Mouse (Mus musculus) midbrain, embryonic 13.5 days (tissue): ENCODE measurements around the gene Ms4a6b. TPM values are rescaled to one million over a fixed set of nuclear protein-coding genes. Genes with fewer than 3 reads are reported as not detected.
"Not testable (repeated sequence)": the region's sequence is repeated elsewhere in the genome, so short reads cannot be mapped to it uniquely, and the experiment has no call there.

Experiments
- ATAC-seq: fragments of 200-750 bp; cut with Nextera tagmentation; 2 replicates; pipeline ENCODE4 v1.8.0; 2017; ENCODE audit warnings: mild to moderate bottlenecking, moderate TSS enrichment, moderate library complexity
- H3K27ac ChIP-seq: fragments of 300-500 bp; sonication (generic); 2 replicates; pipeline ENCODE4 v1.5.1; 2015; ENCODE audit warnings: inconsistent platforms, mild to moderate bottlenecking, moderate library complexity
- H3K27me3 ChIP-seq: fragments of 300-500 bp; sonication (generic); 2 replicates; pipeline ENCODE4 v1.6.1; 2015; ENCODE audit warnings: mild to moderate bottlenecking, inconsistent platforms
- H3K36me3 ChIP-seq: fragments of 300-500 bp; sonication (generic); 2 replicates; pipeline ENCODE4 v1.6.1; 2015; ENCODE audit warnings: mild to moderate bottlenecking, inconsistent platforms
- H3K4me1 ChIP-seq: fragments of 300-500 bp; sonication (generic); replicated peaks from 2 replicates; pipeline ENCODE4 v1.6.1; 2015; ENCODE audit warnings: inconsistent platforms
- H3K4me2 ChIP-seq: fragments of 300-500 bp; sonication (generic); replicated peaks from 2 replicates; pipeline ENCODE4 v1.6.1; 2015; ENCODE audit warnings: moderate library complexity, mild to moderate bottlenecking, inconsistent platforms
- H3K4me3 ChIP-seq: fragments of 300-500 bp; sonication (generic); replicated peaks from 2 replicates; pipeline ENCODE4 v1.5.1; 2015; ENCODE audit warnings: mild to moderate bottlenecking, inconsistent platforms
- H3K9ac ChIP-seq: fragments of 300-500 bp; sonication (generic); replicated peaks from 2 replicates; pipeline ENCODE4 v1.6.1; 2015; ENCODE audit warnings: mild to moderate bottlenecking, inconsistent platforms
- H3K9me3 ChIP-seq: fragments of 300-500 bp; sonication (generic); 2 replicates; pipeline ENCODE4 v1.6.1; 2016; ENCODE audit warnings: mild to moderate bottlenecking, inconsistent platforms
- WGBS: fragments of 180-500 bp; shearing (Covaris S2); methylation state at CpG from one replicate; pipeline ENCODE4 v1.1.7; 2015; 5-methylcytosine and 5-hydroxymethylcytosine counted together
- polyA plus RNA-seq: library from polyadenylated mRNA; unstranded; fragments of >200 nt; fragmentation: Nextera tagmentation; extraction: Ambion mirVana; gene quantifications from 2 replicates; pipeline ENCODE4 v1.2.1, GENCODE M21; 2015

Gene Ms4a6b
- 2.5 and 3.1 TPM in 2 replicates for polyA plus RNA-seq

GRCm38 (mm10) chr19:11516246-11516645, at the start of gene Ms4a6b:
Gene Ms4a6b (plus strand): TSS chr19:11516512.
- Histone ChIP-seq H3K9me3 (no peaks in the 10 kb centered on the region), H3K9ac (no peak within 1 kb of the TSS), H3K4me2 (no peak within 1 kb of the TSS), H3K27ac (no peak within 1 kb of the TSS), H3K36me3 (no peaks in the 10 kb centered on the region), H3K4me3 (no peak within 1 kb of the TSS), H3K27me3 (no peaks in the 10 kb centered on the region), H3K4me1 (no peaks in the 10 kb centered on the region)
- ATAC-seq: no peak

- not testable (repeated sequence) for H3K9me3 ChIP-seq, H3K4me1 ChIP-seq, H3K27ac ChIP-seq, H3K36me3 ChIP-seq, H3K4me2 ChIP-seq, ATAC-seq, H3K4me3 ChIP-seq, H3K9ac ChIP-seq, H3K27me3 ChIP-seq
- 57% methylated on average over 1 of the region's 1 CpGs for WGBS
Measured at GRCm38 (mm10) chr19:11468361-11468760, 48.0 kb upstream of the Ms4a6b start.

GRCm38 (mm10) chr19:11469215-11469614, 47.1 kb upstream of the Ms4a6b start, which contains the start of gene Ms4a6c:
Gene Ms4a6c (plus strand): TSS chr19:11469366.
- H3K36me3 ChIP-seq, H3K9ac ChIP-seq, ATAC-seq, H3K27ac ChIP-seq, H3K27me3 ChIP-seq, H3K9me3 ChIP-seq, H3K4me3 ChIP-seq, H3K4me2 ChIP-seq, H3K4me1 ChIP-seq: not testable (repeated sequence)
- WGBS: 95% methylated on average over 4 of the region's 4 CpGs

- Histone ChIP-seq H3K4me3 (no peak overlapping the region), H3K27me3 (no peaks in the 10 kb centered on the region), H3K4me2 (no peak overlapping the region), H3K9me3 (no peaks in the 10 kb centered on the region), H3K9ac (no peak overlapping the region), H3K27ac (no peak overlapping the region), H3K4me1 (no peaks in the 10 kb centered on the region), H3K36me3 (no peaks in the 10 kb centered on the region)
- ATAC-seq: no peak
- WGBS: 89% methylated on average over 2 of the region's 2 CpGs
Measured at GRCm38 (mm10) chr19:11479714-11480113, 36.6 kb upstream of the Ms4a6b start.

- Histone ChIP-seq H3K9ac (no peak overlapping the region), H3K4me1 (no peaks in the 10 kb centered on the region), H3K9me3 (no peaks in the 10 kb centered on the region), H3K27me3 (no peaks in the 10 kb centered on the region), H3K4me2 (no peak overlapping the region), H3K4me3 (no peak overlapping the region), H3K27ac (no peak overlapping the region), H3K36me3 (no peaks in the 10 kb centered on the region)
- WGBS: 93% methylated on average over 2 of the region's 2 CpGs
- no peak for ATAC-seq
Measured at GRCm38 (mm10) chr19:11482684-11483083, 33.6 kb upstream of the Ms4a6b start.

GRCm38 (mm10) chr19:11483941-11484340, 32.4 kb upstream of the Ms4a6b start:
- 82% methylated on average over 4 of the region's 4 CpGs for WGBS
- no peak for ATAC-seq
- no peaks in the 10 kb centered on the region for H3K4me1 ChIP-seq

GRCm38 (mm10) chr19:11484388-11484787, 31.9 kb upstream of the Ms4a6b start:
- 81% methylated on average over 3 of the region's 3 CpGs for WGBS
- ATAC-seq: no peak
- no peaks in the 10 kb centered on the region for H3K4me1 ChIP-seq
- H3K27me3 ChIP-seq: no peaks in the 10 kb centered on the region
- H3K36me3 ChIP-seq: no peaks in the 10 kb centered on the region
- H3K27ac ChIP-seq: no peak overlapping the region
- H3K9ac ChIP-seq: no peak overlapping the region
- no peak overlapping the region for H3K4me3 ChIP-seq
- H3K9me3 ChIP-seq: no peaks in the 10 kb centered on the region
- H3K4me2 ChIP-seq: no peak overlapping the region

More at GRCm38 (mm10) chr19:11483941-11484340, 32.4 kb upstream of the Ms4a6b start:
- no peaks in the 10 kb centered on the region for H3K36me3 ChIP-seq
- no peak overlapping the region for H3K27ac ChIP-seq
- H3K4me2 ChIP-seq: no peak overlapping the region
- H3K27me3 ChIP-seq: no peaks in the 10 kb centered on the region
- no peaks in the 10 kb centered on the region for H3K9me3 ChIP-seq
- H3K4me3 ChIP-seq: no peak overlapping the region
- H3K9ac ChIP-seq: no peak overlapping the region

- Histone ChIP-seq H3K27ac (no peak overlapping the region), H3K9ac (no peak overlapping the region), H3K4me1 (no peaks in the 10 kb centered on the region), H3K27me3 (no peaks in the 10 kb centered on the region), H3K36me3 (no peaks in the 10 kb centered on the region), H3K4me3 (no peak overlapping the region), H3K4me2 (no peak overlapping the region), H3K9me3 (no peaks in the 10 kb centered on the region)
- 93% methylated on average over 3 of the region's 3 CpGs for WGBS
- ATAC-seq: no peak
Measured at GRCm38 (mm10) chr19:11485266-11485665, 31.0 kb upstream of the Ms4a6b start.

GRCm38 (mm10) chr19:11485746-11486145, 30.6 kb upstream of the Ms4a6b start, which contains the start of gene Gm8369:
Gene Gm8369 (plus strand): TSS chr19:11485938.
- Histone ChIP-seq H3K27ac (no peak within 1 kb of the TSS), H3K4me1 (no peaks in the 10 kb centered on the region), H3K4me3 (no peak within 1 kb of the TSS), H3K9ac (no peak within 1 kb of the TSS), H3K4me2 (no peak within 1 kb of the TSS), H3K27me3 (no peaks in the 10 kb centered on the region), H3K9me3 (no peaks in the 10 kb centered on the region), H3K36me3 (no peaks in the 10 kb centered on the region)
- no peak for ATAC-seq
- 85% methylated on average over 2 of the region's 2 CpGs for WGBS

GRCm38 (mm10) chr19:11486599-11486998, 29.7 kb upstream of the Ms4a6b start:
- no peaks in the 10 kb centered on the region for H3K4me1 ChIP-seq
- H3K4me2 ChIP-seq: no peak overlapping the region
- H3K27me3 ChIP-seq: no peaks in the 10 kb centered on the region
- H3K9me3 ChIP-seq: no peaks in the 10 kb centered on the region
- WGBS: 89% methylated on average over 1 of the region's 1 CpGs
- no peak for ATAC-seq
- H3K9ac ChIP-seq: no peak overlapping the region
- no peak overlapping the region for H3K27ac ChIP-seq
- H3K4me3 ChIP-seq: no peak overlapping the region
- no peaks in the 10 kb centered on the region for H3K36me3 ChIP-seq

GRCm38 (mm10) chr19:11491406-11492189, 24.7 kb upstream of the Ms4a6b start:
- no peaks in the 10 kb centered on the region for H3K36me3 ChIP-seq
- no peak overlapping the region for H3K4me2 ChIP-seq
- no peak overlapping the region for H3K9ac ChIP-seq
- H3K27ac ChIP-seq: no peak overlapping the region
- no peaks in the 10 kb centered on the region for H3K9me3 ChIP-seq
- H3K4me3 ChIP-seq: no peak overlapping the region
- no peaks in the 10 kb centered on the region for H3K27me3 ChIP-seq
- H3K4me1 ChIP-seq: no peaks in the 10 kb centered on the region
- 72% methylated on average over 4 of the region's 4 CpGs for WGBS
- ATAC-seq: no peak

GRCm38 (mm10) chr19:11492671-11493070, 23.6 kb upstream of the Ms4a6b start:
- H3K27ac ChIP-seq: no peak overlapping the region
- no peaks in the 10 kb centered on the region for H3K9me3 ChIP-seq
- H3K4me2 ChIP-seq: no peak overlapping the region
- no peaks in the 10 kb centered on the region for H3K36me3 ChIP-seq
- no peaks in the 10 kb centered on the region for H3K27me3 ChIP-seq
- H3K9ac ChIP-seq: no peak overlapping the region
- ATAC-seq: no peak
- H3K4me1 ChIP-seq: no peaks in the 10 kb centered on the region
- 89% methylated on average over 1 of the region's 1 CpGs for WGBS
- H3K4me3 ChIP-seq: no peak overlapping the region

- Histone ChIP-seq H3K36me3 (no peaks in the 10 kb centered on the region), H3K4me2 (no peak overlapping the region), H3K27me3 (no peaks in the 10 kb centered on the region), H3K4me3 (no peak overlapping the region), H3K27ac (no peak overlapping the region), H3K4me1 (no peaks in the 10 kb centered on the region), H3K9me3 (no peaks in the 10 kb centered on the region), H3K9ac (no peak overlapping the region)
- ATAC-seq: no peak
- WGBS: 92% methylated on average over 3 of the region's 3 CpGs
Measured at GRCm38 (mm10) chr19:11494519-11494918, 21.8 kb upstream of the Ms4a6b start.
